Mouse (Mus musculus) liver, adult 2 months (tissue): Measurements from ENCODE around the gene Tmem211.

Experiments used
- CTCF ChIP-seq: fragments of 200-500 bp; IDR thresholded peaks from 2 replicates; pipeline ENCODE4 v1.5.1; 2011; ENCODE audit warnings: low read depth, low read length, control low read depth
- POLR2A ChIP-seq: fragments of 200-500 bp; IDR thresholded peaks from 2 replicates; pipeline ENCODE4 v1.6.1; 2011; ENCODE audit warnings: low read length, control low read depth; ENCODE audit not compliant: insufficient read depth; ENCODE audit errors: extremely low read depth

DNA sequence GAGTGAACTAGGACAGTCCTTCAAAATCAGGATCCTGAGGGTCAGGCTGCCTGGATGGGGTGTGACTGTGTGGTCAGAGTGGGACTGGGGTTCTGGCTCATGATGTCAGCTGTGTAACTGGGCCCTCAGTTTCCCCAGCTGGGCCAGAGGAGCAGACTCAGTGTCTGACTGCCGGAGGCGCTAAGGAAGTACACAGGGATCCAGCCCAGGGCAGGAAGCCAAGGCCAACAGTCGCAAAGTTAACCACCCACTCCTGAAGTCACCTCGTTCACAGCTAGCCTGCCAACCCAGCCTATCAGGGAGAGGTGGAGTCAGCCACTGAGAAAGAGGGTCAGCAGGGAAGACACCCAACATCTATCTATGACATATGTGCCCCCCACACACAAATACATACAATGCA, 18.7 kb upstream of the Tmem211 start:
- TF ChIP-seq CTCF: peak; percentile 36; the same call in 1 of the 2 replicates
- TF ChIP-seq POLR2A: no peak
